Mouse (Mus musculus) liver, embryonic 12.5 days (tissue): Measurements from ENCODE around the gene Kbtbd13. TPM values are rescaled to one million over a fixed set of nuclear protein-coding genes. Genes with fewer than 3 reads are reported as not detected.

ENCODE experiments used
- ATAC-seq: fragments of 200-750 bp; cut with Nextera tagmentation; 2 replicates; pipeline ENCODE4 v1.8.0; 2017; ENCODE audit warnings: moderate number of reproducible peaks, mild to moderate bottlenecking, moderate library complexity
- H3K27ac ChIP-seq: fragments of 300-500 bp; sonication (generic); 2 replicates; pipeline ENCODE4 v1.5.1; 2016; ENCODE audit warnings: mild to moderate bottlenecking
- H3K27me3 ChIP-seq: fragments of 300-500 bp; sonication (generic); replicated peaks from 2 replicates; pipeline ENCODE4 v1.6.1; 2016; ENCODE audit warnings: mild to moderate bottlenecking, moderate library complexity
- H3K36me3 ChIP-seq: fragments of 300-500 bp; sonication (generic); 2 replicates; pipeline ENCODE4 v1.6.1; 2016; ENCODE audit warnings: mild to moderate bottlenecking, moderate library complexity
- H3K4me1 ChIP-seq: fragments of 300-500 bp; sonication (generic); 2 replicates; pipeline ENCODE4 v1.6.1; 2016
- H3K4me2 ChIP-seq: fragments of 300-500 bp; sonication (generic); 2 replicates; pipeline ENCODE4 v1.6.1; 2016; ENCODE audit warnings: mild to moderate bottlenecking, moderate library complexity
- H3K4me3 ChIP-seq: fragments of 300-500 bp; sonication (generic); 2 replicates; pipeline ENCODE4 v1.5.1; 2016; ENCODE audit warnings: mild to moderate bottlenecking, moderate library complexity
- H3K9ac ChIP-seq: fragments of 300-500 bp; sonication (generic); 2 replicates; pipeline ENCODE4 v1.6.1; 2016; ENCODE audit warnings: mild to moderate bottlenecking, moderate library complexity
- H3K9me3 ChIP-seq: fragments of 300-500 bp; sonication (generic); replicated peaks from 2 replicates; pipeline ENCODE4 v1.6.1; 2016; ENCODE audit warnings: mild to moderate bottlenecking, moderate library complexity
- WGBS: fragments of 180-500 bp; shearing (Covaris S2); methylation state at CpG from one replicate; pipeline ENCODE4 v1.1.7; 2016; ENCODE audit not compliant: insufficient replicate concordance; 5-methylcytosine and 5-hydroxymethylcytosine counted together
- polyA plus RNA-seq: library from polyadenylated mRNA; unstranded; fragments of >200 nt; fragmentation: Nextera tagmentation; extraction: Ambion mirVana; gene quantifications from 2 replicates; pipeline ENCODE4 v1.2.1, GENCODE M21; 2016

The Kbtbd13 gene
- polyA plus RNA-seq, 1 experiment from 2014 or later: 0.21 TPM

DNA sequence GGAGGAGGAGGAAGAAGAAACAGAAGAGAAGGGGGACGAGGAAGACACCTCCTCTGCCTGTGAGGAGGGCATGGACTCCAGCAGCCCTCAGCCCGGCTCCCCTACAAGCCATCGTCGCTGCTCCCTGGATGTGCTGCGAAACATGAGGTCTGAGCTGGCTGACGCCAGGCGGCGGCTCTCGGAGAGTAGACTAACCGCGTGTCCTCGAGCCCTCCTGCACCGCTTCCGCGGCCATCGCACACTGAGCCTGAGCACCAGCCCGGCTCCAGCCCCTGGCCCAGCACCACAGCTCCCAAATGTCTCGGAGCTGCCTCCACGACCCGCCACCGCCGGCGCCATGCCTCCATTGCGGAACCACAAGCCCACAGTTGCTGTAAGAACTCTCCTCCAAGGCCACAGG is 19.7 kb downstream of the Kbtbd13 start:
- Histone ChIP-seq H3K9me3 (no peaks in the 10 kb centered on the region), H3K36me3 (peaks cover 7% of the 10 kb centered on the region; the same call in 1 of the 2 replicates), H3K4me1 (no peaks in the 10 kb centered on the region), H3K27ac (no peak overlapping the region), H3K4me2 (no peak overlapping the region), H3K4me3 (no peak overlapping the region), H3K9ac (no peak overlapping the region), H3K27me3 (no peaks in the 10 kb centered on the region)
- 79% methylated on average over 24 of the region's 24 CpGs for WGBS
- no peak for ATAC-seq

DNA sequence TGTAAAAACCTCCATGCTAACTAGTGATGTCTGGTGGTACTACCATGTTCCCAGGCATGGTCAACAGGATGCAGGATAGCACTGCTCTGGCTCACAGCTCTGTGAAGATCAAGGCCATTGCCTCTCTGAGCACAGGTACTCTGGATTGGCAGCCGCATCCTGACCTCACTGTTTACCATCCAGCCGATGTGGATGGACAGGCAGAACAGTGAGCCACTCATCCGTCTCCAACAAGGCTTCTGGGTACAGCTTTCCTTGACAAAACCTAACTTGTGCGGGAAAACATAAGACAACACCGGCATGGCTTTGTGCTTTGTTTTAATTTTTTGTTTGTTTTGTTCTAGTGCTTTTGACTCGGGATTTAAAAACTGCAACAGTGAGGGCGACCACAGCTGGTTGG is 25.7 kb downstream of the Kbtbd13 start:
- Histone ChIP-seq H3K27ac (no peak overlapping the region), H3K4me1 (no peaks in the 10 kb centered on the region), H3K27me3 (no peaks in the 10 kb centered on the region), H3K4me2 (no peak overlapping the region), H3K9me3 (no peaks in the 10 kb centered on the region), H3K9ac (no peak overlapping the region), H3K36me3 (peaks cover 27% of the 10 kb centered on the region), H3K4me3 (no peak overlapping the region)
- WGBS: 78% methylated on average over 7 of the region's 7 CpGs
- no peak for ATAC-seq

DNA sequence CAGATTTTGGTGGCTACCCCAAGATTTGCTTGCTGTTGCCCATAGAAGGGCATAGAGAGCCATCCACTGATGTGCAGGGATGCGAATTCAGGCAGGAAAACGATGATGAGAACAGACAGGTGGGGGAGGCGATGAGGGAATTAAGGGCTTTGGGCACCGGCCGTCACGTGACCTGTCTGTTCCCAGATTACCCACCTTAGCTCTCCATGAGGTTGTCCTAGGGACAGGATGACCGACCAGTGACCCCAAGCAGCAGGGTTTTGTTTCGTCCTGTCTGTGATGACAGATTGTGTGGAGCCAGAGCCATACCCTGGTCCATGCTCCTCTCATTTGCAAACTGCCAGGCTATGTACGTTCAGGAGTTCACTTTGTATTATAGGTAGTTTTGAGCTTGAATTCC is 27.8 kb downstream of the Kbtbd13 start:
- no peaks in the 10 kb centered on the region for H3K27me3 ChIP-seq
- no peaks in the 10 kb centered on the region for H3K9me3 ChIP-seq
- no peak overlapping the region for H3K9ac ChIP-seq
- H3K36me3 ChIP-seq: peaks cover 46% of the 10 kb centered on the region
- H3K4me1 ChIP-seq: peaks cover 6% of the 10 kb centered on the region
- 76% methylated on average over 9 of the region's 9 CpGs for WGBS
- no peak overlapping the region for H3K4me3 ChIP-seq
- no peak overlapping the region for H3K4me2 ChIP-seq
- no peak for ATAC-seq
- H3K27ac ChIP-seq: no peak overlapping the region

DNA sequence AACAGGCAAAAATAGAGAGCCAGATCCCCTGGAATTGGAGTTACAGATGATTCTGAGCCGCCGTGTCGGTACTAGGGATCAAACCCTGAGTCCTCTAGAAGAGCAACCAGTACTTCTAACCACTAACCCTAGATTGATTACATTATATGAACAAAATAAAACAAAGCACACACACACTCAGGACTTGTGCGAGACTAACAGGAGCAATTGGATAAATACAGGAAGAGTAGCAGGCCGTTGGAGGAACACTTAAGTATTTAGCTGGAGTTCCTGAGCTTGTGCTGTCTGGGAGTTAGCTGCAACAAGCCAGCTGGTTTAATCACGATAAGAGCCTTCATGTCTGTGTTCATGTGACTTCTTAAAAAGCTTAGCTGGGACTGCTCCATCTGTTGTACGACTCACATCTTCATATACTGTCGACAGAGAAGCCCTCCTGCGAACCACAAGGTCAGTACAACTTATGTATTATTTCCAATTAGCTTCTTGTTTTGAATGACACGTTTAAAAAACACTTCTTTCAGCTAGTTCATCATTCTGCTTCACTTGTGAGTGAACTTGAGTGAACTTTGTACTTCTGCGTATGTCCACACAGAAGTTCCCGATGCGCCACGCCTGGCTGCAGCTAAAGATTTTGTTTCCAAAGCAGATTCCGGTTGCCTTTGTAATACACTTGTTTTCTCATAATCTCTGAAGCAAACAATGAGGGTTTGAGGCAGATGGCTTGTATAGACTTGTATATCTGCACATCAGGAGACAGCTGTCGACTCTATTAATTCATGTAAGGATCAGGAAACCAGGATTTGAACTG is 30.6 kb downstream of the Kbtbd13 start, which contains the start of gene Ubap1l:
TSS of gene Ubap1l (plus strand) at position 401 of the 808 bp plus-strand sequence.
- no peak for ATAC-seq
- Histone ChIP-seq H3K4me3 (no peak within 1 kb of the TSS), H3K27me3 (no peaks in the 10 kb centered on the region), H3K9ac (no peak within 1 kb of the TSS), H3K4me2 (no peak within 1 kb of the TSS), H3K27ac (no peak within 1 kb of the TSS), H3K9me3 (no peaks in the 10 kb centered on the region), H3K4me1 (peaks cover 9% of the 10 kb centered on the region), H3K36me3 (peaks cover 72% of the 10 kb centered on the region)
- 86% methylated on average over 16 of the region's 16 CpGs for WGBS

DNA sequence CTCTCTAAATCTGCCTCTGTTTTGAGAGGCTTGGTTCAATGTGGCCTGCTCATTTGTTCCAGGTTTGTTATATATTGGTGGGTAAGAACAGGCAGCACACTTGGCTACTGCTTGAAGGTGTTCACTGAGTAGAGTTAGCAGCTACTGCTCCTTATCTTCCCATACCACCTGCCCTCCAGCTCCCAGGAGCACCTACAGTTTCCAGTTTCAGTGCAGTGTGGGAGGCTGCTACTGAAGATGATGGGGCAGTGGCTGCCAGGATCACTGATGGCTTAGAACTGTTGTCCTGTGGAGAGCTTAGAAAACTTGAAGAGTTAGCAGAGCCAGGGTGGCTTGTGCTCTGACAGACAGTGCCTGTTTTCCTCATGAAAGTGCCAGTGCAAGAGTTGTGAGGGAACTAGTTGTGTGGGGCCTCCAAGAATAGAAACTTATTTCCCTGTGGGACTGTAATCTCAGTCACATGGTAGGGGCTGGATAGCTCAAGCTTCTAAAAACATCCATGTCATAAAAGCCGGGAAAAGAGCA is 32.4 kb downstream of the Kbtbd13 start:
- Histone ChIP-seq H3K27ac (peak overlapping the region; percentile 53), H3K9ac (no peak overlapping the region), H3K4me2 (peak overlapping the region; percentile 21; the same call in 1 of the 2 replicates), H3K9me3 (no peaks in the 10 kb centered on the region), H3K4me1 (peaks cover 9% of the 10 kb centered on the region), H3K36me3 (peaks cover 83% of the 10 kb centered on the region), H3K27me3 (no peaks in the 10 kb centered on the region), H3K4me3 (no peak overlapping the region)
- WGBS: 59% methylated on average over 1 of the region's 1 CpGs
- peak; percentile 93 for ATAC-seq

DNA sequence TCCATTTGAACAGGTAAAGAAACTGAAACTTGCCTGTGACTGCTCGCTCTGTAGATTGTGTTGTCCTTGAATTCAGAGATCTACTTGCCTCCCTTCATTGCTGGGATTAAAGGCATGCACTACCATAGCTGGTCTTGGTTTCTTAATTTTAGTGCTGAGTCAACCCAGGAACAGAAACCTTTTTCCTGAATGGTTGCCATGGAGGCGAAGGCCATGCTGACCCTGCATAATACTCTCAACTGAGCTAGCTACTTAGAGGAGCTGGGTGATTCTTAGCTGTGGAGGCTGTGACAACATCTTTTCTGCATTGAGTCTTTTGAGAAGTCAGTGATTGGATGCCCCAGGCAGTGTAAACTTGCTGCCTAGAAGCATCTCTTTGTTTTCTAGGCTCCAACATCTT is 34.5 kb downstream of the Kbtbd13 start:
- H3K36me3 ChIP-seq: peaks cover 80% of the 10 kb centered on the region
- no peaks in the 10 kb centered on the region for H3K27me3 ChIP-seq
- H3K4me3 ChIP-seq: no peak overlapping the region
- H3K4me1 ChIP-seq: peaks cover 9% of the 10 kb centered on the region
- H3K4me2 ChIP-seq: no peak overlapping the region
- H3K27ac ChIP-seq: no peak overlapping the region
- ATAC-seq: no peak
- H3K9ac ChIP-seq: no peak overlapping the region
- no peaks in the 10 kb centered on the region for H3K9me3 ChIP-seq
- 82% methylated on average over 2 of the region's 2 CpGs for WGBS

DNA sequence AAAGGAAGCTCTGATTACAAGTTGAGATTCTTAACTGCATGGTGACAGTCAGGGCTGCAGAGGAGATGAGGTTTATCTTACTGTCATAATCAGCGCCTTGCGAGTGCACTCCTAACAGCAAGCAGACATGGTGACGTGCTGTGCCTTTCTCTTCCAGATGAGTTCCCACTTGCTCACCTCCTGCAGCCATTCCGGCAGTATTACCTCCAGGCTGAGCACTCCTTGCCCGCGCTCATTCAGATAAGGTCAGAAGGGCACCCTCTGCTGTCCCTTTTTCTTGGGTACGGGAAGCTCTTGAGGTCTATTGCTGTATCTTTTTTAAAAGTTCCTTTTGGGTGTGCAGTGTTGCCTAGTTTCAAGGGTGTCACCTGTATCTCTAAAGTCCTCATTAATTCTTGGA is 34.9 kb downstream of the Kbtbd13 start:
- no peak overlapping the region for H3K4me2 ChIP-seq
- no peak overlapping the region for H3K4me3 ChIP-seq
- H3K4me1 ChIP-seq: peaks cover 9% of the 10 kb centered on the region
- H3K9me3 ChIP-seq: no peaks in the 10 kb centered on the region
- WGBS: 78% methylated on average over 7 of the region's 7 CpGs
- no peak overlapping the region for H3K9ac ChIP-seq
- no peak for ATAC-seq
- peaks cover 76% of the 10 kb centered on the region for H3K36me3 ChIP-seq
- H3K27me3 ChIP-seq: no peaks in the 10 kb centered on the region
- H3K27ac ChIP-seq: no peak overlapping the region

DNA sequence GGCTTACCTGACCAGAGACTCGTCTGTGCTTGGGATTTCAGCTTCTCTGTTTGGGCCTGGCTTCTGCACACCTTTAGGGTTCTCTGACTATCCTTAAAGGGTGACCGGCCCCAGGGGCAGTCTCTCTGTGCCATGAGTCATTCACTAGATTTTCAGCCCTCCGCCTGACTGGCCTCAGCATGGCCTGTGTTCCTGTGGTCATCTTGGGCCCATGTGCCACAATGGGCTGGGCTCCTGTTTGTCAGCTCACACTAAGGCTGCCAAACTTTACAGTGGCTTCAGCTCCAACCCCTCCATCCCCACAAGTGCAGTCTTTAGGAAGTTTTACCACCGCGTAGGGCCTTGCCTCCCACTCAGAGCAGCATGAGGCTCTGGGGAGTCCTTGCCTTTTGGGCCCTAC is 38.2 kb downstream of the Kbtbd13 start:
- no peak overlapping the region for H3K27ac ChIP-seq
- no peaks in the 10 kb centered on the region for H3K9me3 ChIP-seq
- H3K4me1 ChIP-seq: peaks cover 19% of the 10 kb centered on the region
- no peak overlapping the region for H3K9ac ChIP-seq
- no peak for ATAC-seq
- no peak overlapping the region for H3K4me3 ChIP-seq
- H3K36me3 ChIP-seq: peaks cover 44% of the 10 kb centered on the region
- 81% methylated on average over 5 of the region's 5 CpGs for WGBS
- H3K27me3 ChIP-seq: no peaks in the 10 kb centered on the region
- H3K4me2 ChIP-seq: no peak overlapping the region

DNA sequence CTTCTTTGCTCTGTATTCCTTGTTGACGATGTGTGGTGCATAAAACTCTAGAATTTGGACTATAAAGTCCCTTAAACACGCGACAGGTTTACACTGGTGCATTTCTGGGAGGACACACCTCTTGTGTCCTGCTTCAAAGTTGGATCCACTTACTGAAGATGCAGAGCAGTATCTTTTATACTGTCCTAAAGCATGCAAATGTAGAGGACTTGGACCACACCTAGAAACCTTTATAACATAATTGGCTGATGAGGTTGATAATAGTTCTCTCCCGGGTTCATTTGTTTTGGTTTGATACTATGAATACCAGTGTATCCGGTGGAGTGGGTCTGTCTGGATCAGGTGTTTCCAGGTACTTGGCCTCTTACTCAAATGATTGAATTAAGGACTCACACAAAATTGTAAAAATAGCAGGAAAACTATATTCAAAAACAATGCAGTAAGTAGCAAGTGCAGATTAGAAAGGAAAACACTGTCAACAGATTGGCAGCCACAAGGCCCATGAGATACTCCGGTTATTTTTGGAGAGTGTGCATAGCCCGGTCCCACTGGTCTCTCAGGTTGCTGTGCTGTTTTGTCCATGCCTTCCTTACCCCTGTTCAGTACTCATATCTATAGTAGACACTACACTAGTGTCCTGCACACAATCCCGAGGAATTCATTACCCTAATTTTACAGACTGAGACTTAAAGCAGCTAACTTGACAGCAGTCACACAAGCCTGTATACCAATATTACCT is 44.2 kb downstream of the Kbtbd13 start:
- Histone ChIP-seq H3K9me3 (peaks cover 6% of the 10 kb centered on the region), H3K4me2 (peak overlapping the region; percentile 94), H3K4me3 (peak overlapping the region; percentile 99), H3K36me3 (no peaks in the 10 kb centered on the region), H3K27ac (peak overlapping the region; percentile 97), H3K9ac (peak overlapping the region; percentile 98), H3K4me1 (peaks cover 33% of the 10 kb centered on the region), H3K27me3 (no peaks in the 10 kb centered on the region; the same call in 1 of the 2 replicates)
- ATAC-seq: 0 out of 2 replicates have a peak, but pooled peaks have one; percentile 14
- 27% methylated on average over 8 of the region's 8 CpGs for WGBS

DNA sequence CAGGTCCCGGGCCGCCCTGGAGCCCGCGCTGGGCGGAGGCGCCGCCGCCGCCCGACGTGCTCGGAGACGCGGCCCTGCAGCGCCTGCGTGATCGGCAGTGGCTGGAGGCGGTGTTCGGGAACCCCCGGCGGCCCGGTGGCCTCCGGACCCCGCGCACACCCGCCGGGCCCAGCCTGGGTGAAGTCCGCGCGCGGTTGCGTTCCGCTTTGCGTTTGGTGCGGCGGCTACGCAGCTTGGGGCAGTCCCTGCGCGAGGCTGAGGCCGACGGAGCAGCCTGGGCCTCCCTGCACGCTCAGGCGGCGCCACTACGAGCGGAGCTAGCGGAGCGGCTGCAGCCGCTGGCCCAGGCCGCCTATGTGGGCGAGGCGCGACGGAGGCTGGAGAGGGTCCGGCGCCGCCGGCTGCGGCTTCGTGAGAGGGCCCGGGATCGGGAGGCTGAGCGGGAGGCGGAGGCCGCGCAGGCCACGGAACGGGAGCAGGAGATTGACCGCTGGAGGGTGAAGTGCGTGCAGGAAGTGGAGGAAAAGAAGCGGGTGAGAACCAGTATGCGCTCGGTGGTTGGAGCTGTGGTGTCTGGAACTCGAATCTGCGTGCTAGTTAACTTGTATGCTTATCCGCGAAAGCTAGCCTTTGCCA is 44.9 kb downstream of the Kbtbd13 start:
- ATAC-seq: peak; percentile 85
- H3K4me3 ChIP-seq: peak overlapping the region; percentile 99
- WGBS: under 1% methylated on average over 77 of the region's 77 CpGs
- H3K27me3 ChIP-seq: no peaks in the 10 kb centered on the region; the same call in 1 of the 2 replicates
- peak overlapping the region; percentile 94 for H3K4me2 ChIP-seq
- H3K4me1 ChIP-seq: peaks cover 33% of the 10 kb centered on the region
- H3K9ac ChIP-seq: peak overlapping the region; percentile 98
- H3K27ac ChIP-seq: peak overlapping the region; percentile 97
- no peaks in the 10 kb centered on the region for H3K36me3 ChIP-seq
- H3K9me3 ChIP-seq: peaks cover 6% of the 10 kb centered on the region

DNA sequence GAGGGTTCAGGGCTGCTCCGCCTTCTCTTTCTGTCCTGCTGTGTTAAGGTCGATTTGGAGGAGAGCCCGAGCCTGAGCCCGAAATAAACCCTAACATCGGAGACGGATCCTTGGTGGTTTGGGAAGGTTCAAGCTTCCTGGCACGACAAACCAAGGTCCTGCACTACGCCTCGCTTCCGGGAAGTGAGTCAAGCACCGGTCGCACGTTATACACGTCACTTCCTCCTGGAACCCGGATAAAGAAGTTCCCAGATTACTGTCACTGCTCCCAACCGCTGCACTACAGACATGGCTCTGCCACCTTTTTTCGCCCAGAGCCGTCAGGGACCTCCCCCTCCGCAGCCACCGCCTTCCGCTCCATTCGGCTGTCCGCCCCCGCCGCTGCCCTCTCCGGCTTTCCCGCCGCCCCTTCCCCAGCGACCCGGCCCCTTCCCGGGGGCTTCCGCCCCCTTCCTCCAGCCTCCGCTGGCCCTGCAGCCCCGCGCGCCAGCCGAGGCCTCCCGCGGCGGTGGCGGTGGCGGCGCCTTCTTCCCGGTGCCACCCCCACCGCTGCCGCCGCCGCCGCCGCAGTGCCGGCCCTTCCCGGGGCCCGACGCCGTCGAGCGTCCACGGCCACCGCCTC is 45.5 kb downstream of the Kbtbd13 start, which contains the start of gene Pdcd7:
TSS of gene Pdcd7 (plus strand) at position 251 of the 622 bp plus-strand sequence.
- H3K27ac ChIP-seq: peak within 1 kb of the TSS; percentile 97
- WGBS: under 1% methylated on average over 59 of the region's 59 CpGs
- peaks cover 6% of the 10 kb centered on the region for H3K9me3 ChIP-seq
- peak within 1 kb of the TSS; percentile 98 for H3K9ac ChIP-seq
- H3K36me3 ChIP-seq: no peaks in the 10 kb centered on the region
- H3K4me1 ChIP-seq: peaks cover 33% of the 10 kb centered on the region
- ATAC-seq: peak; percentile 88
- no peaks in the 10 kb centered on the region; the same call in 1 of the 2 replicates for H3K27me3 ChIP-seq
- peak within 1 kb of the TSS; percentile 99 for H3K4me3 ChIP-seq
- H3K4me2 ChIP-seq: peak within 1 kb of the TSS; percentile 94
